Mouse (Mus musculus) embryo, embryonic 10.5 days (tissue): ENCODE results near the gene Rtel1.

Source experiments
- DNase-seq: peaks from one replicate; pipeline ENCODE4 v3.0.0-alpha.2; 2015; ENCODE audit warnings: low spot score

Rtel1 gene

GRCm38 (mm10) chr2:181326098-181326497 lies 6.6 kb downstream of the Rtel1 start:
- DNase-seq = no peak

GRCm38 (mm10) chr2:181332542-181332941 lies 13.0 kb downstream of the Rtel1 start:
- no peak for DNase-seq

GRCm38 (mm10) chr2:181334023-181334422 lies 14.5 kb downstream of the Rtel1 start:
- DNase-seq = peak; percentile 83

- no peak for DNase-seq
Measured at GRCm38 (mm10) chr2:181340426-181340825, 20.9 kb downstream of the Rtel1 start.

DNA sequence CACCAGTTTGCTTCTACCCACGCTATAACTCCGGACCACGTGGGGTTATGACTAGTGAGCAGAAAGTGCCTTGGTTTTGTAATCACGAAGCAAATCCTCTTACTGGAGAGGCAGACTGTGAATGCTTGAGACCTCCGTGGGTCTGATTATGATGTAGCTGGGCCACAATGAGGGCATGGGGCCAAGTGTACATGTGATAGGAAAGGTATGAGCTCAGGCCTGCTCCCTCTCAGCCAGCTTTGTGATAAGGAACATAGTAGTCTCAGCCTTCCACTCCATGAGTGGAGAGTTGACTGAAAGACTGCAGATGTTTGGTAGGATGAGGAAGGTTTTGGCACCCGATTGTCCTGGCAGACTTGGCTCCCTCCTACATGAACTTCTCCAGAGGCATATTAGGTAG lies 23.2 kb downstream of the Rtel1 start:
- no peak for DNase-seq

- DNase-seq = no peak
Measured at GRCm38 (mm10) chr2:181356780-181357179, 37.2 kb downstream of the Rtel1 start.

- DNase-seq = no peak
Measured at GRCm38 (mm10) chr2:181363946-181364345, 44.4 kb downstream of the Rtel1 start.

DNA sequence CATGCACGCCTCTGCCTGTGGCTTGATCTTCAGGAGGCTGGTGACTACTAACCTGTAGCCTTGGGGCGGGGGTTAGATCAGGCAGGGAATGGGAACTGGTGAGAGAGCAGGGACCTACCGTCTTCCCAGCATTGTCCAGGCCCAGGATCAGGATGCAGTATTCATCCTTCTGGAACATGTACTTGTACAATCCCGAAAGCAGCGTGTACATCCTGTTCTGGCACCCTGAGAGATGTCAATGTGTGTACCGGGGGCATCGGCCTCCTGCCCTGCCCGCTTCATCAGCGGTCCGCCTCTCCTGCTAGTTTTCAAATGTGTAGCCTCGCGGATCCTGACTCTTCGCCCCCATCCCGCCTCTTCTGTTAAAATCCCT lies 44.9 kb downstream of the Rtel1 start:
- no peak for DNase-seq

GRCm38 (mm10) chr2:181364860-181365596 lies 45.5 kb downstream of the Rtel1 start, which contains the start of the genes Zgpat and Arfrp1:
Zgpat (plus strand) TSS chr2:181364928.
Arfrp1 (minus strand) TSS chr2:181365404.
- DNase-seq = peak; percentile 93

GRCm38 (mm10) chr2:181365655-181366075 lies 46.1 kb downstream of the Rtel1 start:
- peak; percentile 35 for DNase-seq

GRCm38 (mm10) chr2:181370001-181370400 lies 50.5 kb downstream of the Rtel1 start:
- no peak for DNase-seq

DNA sequence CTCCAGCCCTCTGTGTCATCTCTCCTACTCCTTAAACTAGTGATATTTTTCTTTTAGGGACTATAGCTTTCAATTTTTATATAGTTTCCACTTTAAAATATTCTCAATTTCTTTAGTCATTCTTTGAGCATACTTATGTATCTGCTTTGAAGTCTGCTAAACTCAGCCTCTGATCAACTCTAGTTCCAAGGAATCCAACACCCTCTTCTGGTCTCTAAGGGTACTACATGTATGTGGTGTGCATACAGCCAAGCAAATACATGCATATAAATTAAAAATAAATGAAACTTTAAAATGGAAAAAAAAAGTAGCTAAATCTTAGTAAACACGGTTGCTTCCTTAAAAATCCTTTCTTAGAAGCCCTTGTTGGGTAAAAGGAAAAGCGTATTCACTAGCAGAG lies 56.2 kb downstream of the Rtel1 start:
- peak; percentile 62 for DNase-seq

GRCm38 (mm10) chr2:181377230-181377629 lies 57.7 kb downstream of the Rtel1 start:
- DNase-seq = no peak

- no peak for DNase-seq
Measured at GRCm38 (mm10) chr2:181378701-181379100, 59.2 kb downstream of the Rtel1 start.

DNA sequence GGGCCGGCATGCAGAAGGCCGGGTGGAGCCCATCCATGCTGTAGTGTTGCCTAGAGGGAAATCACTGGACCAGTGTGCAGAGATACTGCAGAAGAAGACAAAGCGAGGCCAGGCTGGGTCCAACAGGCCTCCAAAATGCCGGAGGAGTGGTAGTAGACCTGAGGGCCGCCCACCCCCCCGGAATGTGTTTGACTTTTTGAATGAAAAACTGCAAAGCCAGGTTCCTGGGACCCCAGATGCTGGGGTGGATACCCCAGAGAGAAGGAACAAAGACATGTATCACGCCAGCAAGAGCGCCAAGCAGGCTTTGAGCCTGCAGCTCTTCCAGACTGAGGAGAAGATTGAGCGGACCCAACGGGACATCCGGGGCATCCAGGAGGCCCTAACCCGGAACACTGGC lies 60.2 kb downstream of the Rtel1 start, which contains the start of gene Lime1:
Gene Lime1, plus strand, starts transcription at position 301 of the 400 bp plus-strand sequence.
- no peak for DNase-seq

DNA sequence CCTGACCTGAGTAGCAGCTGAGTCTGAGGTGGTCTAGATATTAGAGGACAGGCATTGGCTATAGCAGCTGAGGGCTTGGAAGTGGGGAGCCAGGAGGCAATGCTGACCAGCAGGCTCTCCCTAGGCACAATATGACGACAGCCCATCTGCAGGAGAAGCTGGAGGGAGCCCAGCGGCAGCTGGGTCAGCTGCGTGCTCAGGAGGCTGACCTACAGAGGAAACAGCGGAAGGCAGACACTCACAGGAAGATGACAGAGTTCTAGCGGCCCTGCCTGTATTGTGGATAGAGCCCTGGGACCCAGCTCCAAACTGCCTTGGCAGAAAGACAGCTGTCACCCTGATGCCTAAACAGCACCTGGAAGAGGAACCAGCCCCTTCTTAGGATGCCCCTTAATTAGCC lies 60.7 kb downstream of the Rtel1 start:
- no peak for DNase-seq

GRCm38 (mm10) chr2:181381107-181381506 lies 61.6 kb downstream of the Rtel1 start:
- DNase-seq = no peak

GRCm38 (mm10) chr2:181381631-181382306 lies 62.2 kb downstream of the Rtel1 start:
- no peak for DNase-seq

- DNase-seq = no peak
Measured at GRCm38 (mm10) chr2:181384463-181384862, 64.9 kb downstream of the Rtel1 start.

DNA sequence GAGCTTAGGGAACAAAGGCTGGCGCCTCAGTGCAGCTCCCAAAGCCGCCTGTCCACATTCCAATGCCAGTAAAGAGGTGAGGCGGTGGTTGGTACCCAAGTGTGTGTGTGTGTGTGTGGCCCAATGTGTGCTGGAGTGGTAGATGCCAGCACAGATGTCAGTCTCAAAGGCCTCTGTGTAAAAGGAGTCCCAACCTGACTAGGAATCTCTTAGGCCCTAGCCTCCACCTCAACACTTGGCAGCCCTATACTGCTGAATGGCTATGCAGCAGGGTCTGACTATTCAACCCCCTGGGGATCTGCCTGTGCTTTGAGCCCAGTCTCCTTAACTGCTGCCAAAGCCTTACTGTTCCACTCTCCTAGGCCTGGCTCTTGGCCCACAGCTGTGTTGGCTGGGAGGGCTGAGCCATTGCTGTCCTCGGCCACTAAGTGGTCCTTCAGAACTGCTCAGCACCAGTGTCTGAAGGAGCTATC lies 65.4 kb downstream of the Rtel1 start:
- DNase-seq = no peak

DNA sequence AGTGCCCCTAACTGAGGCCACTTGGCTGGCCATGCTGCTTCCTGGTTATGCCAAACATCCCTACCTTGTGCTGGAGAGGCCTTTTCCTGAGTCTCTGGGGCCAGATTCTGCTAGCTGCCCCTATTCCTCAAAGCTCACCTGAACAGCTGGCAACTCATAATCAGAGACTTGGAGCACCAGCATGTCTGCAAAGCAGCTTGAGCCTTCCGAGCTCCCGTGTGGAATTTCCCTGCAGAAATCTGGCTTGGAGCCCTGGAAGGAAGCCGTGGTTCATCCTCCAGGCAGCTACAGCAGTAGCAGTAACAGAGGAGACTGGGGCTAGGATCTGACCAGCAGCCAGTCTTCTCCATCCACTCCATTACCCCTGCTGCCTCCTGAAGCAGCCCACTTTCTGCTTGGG lies 66.3 kb downstream of the Rtel1 start:
- DNase-seq = no peak

GRCm38 (mm10) chr2:181386663-181387210 lies 67.2 kb downstream of the Rtel1 start:
- DNase-seq = no peak
